Mouse (Mus musculus) thymus, adult 2 months (tissue): ENCODE data around the gene 3100002H09Rik.

Experiments
- CTCF ChIP-seq: fragments of 200-500 bp; IDR thresholded peaks from 2 replicates; pipeline ENCODE4 v1.5.1; 2012; ENCODE audit warnings: mild to moderate bottlenecking, control low read depth, low read length, moderate library complexity, borderline replicate concordance; ENCODE audit not compliant: control insufficient read depth, poor library complexity, insufficient read depth; ENCODE audit errors: extremely low read depth
- POLR2A ChIP-seq: fragments of 200-500 bp; IDR thresholded peaks from 2 replicates; pipeline ENCODE4 v1.6.1; 2012; ENCODE audit warnings: mild to moderate bottlenecking, low read length, control low read depth, moderate library complexity; ENCODE audit not compliant: control insufficient read depth, poor library complexity, insufficient read depth; ENCODE audit errors: extremely low read depth

DNA sequence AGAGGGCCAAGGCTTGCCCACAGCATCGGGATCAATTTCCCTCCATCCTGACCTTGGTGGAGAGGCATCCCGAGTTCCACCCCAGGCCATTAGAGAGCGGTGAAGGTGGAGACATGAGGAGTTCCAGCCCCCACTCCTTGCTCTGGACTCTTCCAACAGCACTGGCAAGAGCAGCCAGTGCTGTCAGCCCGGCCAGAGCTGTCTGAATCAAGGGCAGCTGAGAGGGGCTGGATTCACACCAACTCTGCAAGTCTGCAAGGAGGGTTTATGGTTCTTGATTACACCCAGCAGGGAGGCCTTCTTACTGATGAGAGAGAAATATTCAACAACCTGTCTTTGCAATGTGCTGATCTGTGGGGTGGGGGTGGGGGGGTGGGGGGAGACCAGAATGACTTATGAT, 37.0 kb downstream of the 3100002H09Rik start:
- TF ChIP-seq POLR2A (no peak), CTCF (no peak)
